Mouse (Mus musculus) central nervous system, embryonic 18 days (tissue): ENCODE data around the gene Tusc1. TPM values are rescaled to one million over a fixed set of nuclear protein-coding genes. Genes with fewer than 3 reads are reported as not detected.

ENCODE experiments used
- polyA plus RNA-seq: library from polyadenylated mRNA; depleted of rRNA; stranded (reverse); fragments of >200 nt; gene quantifications from 2 replicates; pipeline ENCODE4 v1.2.3, GENCODE M21; 2012; rRNA removed

Gene Tusc1
- 16.6 and 18.0 TPM in 2 replicates for polyA plus RNA-seq

DNA sequence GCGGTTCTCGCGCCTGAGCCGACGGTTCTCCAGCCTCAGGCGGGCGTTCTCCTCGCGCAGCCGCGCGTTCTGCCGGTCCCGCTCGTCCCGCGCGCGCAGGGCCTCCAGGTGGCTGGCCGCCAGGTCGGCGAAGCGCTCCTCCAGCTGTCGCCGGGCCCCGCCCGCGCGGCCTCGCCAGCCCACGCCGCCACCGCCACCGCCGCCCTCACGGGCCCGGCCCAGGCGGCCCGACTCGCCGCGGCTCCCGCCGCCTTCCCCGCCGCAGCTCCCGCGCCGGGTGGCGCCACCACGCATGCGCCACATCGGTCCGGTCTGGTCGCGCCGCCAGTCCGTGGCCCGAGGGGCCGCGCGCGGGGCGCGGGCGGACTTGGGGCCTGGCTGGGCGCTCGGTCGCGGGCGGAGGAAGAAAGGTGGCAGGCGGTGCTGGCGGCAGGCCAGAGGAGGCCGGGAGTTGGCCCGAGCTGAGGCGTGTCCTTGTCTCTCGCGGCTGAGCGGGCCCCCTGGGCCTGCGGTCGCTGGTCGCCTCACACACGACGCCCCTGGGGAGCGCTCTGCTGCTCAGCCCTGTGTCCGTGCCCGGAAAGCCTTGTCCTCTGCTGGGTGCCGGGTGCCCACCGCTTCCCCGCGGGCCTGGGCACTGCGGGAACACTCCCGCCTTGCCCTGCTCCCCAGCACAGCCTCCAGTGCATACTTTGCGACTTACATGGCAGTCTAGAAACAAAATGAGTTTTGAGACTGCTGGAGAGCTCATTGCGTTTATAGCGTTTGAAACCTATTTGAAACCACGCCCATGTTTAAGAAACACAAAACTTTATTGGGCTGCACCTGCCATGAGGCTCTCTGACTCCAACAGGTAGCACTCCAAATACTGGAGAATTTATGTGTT, at the start of gene Tusc1:
Gene Tusc1, minus strand, starts transcription at position 394 of the 886 bp plus-strand sequence.

